Mouse (Mus musculus) left cerebral cortex, adult 9 months (tissue): Measurements from ENCODE around the gene Wwc2.
A peak's percentile ranks its signal among the peaks of the same experiment; 100 is the strongest.
"Not testable (repeated sequence)": the region's sequence is repeated elsewhere in the genome, so short reads cannot be mapped to it uniquely, and the experiment has no call there.

ENCODE experiments used
- DNase-seq, 2 experiments: peaks; one replicate each; pipeline ENCODE4 v3.0.0; 2022; ENCODE audit warnings: low spot score in 2 of 2

Gene Wwc2

DNA sequence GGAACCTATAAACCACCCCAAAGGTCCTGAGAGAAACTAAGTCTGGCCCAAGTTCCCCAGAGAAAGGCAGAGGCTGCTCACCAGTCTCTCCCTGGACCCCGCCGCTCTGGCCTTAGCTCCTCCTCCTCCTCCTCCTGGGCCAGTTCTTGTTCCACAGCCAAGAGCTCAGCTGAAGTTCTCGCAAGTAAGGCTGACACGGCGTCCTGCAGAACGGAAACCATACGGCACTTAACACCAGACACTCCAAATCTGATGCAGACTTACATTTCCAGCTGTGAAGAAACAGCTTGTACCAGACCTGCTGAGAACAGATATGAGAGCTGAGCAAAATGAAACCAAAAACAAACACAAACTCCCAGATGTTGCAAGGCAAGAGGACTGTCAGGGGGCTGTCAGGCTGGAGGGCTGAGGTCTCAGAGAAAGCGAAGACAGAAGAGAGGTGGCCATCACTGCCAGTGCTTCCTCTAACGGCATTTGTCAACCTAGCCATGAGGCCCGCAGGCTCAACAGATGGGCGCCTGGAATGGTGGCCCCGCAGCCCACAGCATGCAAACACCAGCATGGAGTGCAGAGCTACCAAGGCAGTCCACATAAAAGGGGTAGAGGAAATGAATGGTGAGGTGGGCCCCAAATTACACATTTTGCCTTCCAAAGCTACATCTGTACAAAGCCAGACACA, 138.8 kb downstream of the Wwc2 start:
- peak in 1 of 2 experiments; percentile 22 for DNase-seq

DNA sequence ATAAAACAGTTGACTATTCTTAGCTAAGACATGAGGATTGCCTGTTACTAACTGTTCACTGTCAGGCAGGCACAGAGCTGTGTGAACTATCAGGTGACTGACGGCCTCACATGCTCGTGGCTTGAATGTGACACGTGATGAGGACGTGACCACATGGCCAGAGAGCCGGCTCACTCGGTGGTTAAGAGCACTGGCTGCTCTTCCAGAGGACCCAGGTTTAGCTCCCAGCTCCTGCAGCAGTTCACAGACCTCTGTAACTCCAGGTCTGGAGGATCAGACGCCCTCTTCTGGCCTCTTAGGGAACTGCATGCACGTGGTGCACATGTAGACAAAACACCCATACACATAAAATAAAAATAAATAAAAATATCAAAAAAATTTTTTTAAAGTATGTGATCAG, 140.9 kb downstream of the Wwc2 start:
- no peak for DNase-seq

DNA sequence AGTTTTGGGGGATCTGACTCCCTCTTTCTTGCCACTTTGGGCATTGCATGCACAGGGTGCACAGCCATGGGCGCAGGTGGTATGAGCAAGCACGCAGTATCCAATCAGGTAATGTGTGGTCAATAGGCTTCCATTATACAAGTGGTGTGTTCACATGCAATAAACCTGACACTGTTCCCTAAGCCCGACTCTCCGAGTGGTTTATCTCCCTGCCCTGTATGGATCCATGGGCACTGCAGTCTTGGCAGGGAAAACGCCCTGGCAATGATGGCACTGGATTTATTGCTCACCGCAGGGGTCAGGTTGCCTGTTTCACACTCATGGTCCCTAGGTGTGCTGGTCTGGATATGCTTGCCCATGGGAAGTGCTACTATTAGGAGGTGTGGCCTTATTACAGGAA, 142.8 kb downstream of the Wwc2 start:
- no peak for DNase-seq

DNA sequence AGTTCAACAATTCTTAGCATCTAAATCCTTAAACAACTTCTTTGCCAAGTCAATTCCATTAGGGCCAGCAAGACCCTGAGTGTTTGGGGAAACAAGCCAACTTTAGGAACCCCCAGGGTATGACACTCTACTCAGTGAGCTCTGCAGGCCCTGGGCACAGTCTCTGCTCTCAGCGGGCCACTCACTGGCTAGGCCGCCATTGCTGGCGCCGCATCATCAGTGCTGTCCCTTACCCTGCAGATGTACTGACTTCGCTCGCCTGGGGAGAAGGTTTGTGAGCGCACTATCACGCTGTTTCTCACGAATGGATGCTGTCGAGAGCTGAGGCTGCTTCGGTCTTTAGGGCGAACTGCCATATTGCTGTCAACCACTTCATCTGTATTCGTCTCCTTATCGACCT, 143.6 kb downstream of the Wwc2 start:
- no peak for DNase-seq

DNA sequence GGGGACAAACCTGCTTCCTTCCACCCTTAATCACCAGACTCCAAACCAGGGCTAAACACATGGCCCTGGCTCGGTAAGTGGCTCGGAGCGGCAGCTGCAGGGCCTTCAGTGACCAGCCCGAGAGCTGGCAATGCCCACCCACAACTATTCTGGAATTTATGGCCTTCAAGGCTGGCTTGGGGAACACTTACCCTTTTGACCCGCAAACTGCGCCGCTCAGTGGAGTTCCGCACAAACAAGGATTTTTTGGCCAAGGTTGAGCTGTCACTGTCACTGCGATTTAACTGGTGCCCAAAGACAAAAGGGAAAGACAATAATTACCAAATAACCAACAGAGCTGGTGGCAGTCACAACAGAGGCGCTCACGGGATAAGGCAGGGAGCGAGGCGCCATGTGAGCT, 144.8 kb downstream of the Wwc2 start:
- DNase-seq, result no peak

DNA sequence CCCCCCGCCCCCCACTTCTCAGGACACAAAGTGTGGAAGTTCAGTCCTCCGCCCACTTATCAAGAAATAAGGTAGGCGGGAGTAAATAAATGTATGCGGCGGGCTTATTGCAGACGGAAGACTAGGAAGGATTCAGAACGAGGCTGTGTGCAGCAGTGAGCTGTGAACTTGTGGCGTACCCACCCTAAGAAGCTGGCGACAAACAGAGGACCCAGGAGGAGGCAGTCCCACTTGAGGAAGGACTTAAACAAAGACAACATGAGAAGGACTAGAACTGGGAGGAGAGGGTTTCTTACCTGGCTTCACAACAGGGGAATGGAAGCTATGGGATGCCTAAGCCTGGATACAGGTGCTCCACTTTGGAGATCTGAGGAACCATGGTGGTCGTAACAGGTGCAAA, 147.1 kb downstream of the Wwc2 start:
- no peak for DNase-seq

DNA sequence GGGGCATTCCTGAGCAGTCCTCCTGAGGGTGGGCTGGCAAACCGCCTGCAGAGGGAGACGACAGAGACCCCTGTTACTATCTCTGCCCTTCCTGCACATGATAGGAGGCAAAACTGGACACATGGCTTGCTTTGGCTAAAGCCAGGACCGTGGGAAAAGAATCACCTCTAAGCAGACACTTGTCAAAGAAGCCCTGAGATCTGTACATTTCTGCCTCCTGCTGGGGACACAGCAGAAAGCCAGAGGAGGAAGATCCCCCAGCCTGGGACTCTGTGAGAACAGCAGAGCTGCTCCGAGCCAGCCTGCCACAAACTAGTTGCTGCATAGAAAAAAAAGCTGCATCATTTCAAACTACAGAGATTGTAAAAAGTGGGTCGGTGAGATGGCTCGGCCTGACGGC, 147.7 kb downstream of the Wwc2 start:
- DNase-seq, result no peak

DNA sequence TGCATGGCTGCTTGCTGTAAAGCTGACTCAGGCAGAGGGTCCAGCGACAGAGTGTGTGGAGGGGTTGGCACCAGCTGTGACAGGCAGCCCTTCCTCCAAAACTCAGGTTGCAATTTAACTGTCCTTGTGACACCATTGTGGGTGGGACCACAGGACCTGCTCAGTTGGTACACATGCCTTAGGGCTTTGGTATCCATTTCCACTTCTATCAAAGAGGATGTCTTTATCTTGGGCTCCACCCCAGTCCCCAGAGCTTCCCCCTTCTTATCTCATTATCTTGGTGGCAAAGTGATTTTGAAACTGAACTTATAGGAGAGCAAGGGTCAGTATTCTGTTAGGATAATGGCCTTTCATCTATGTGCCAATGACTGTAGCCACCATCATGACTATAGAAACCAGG, 156.8 kb downstream of the Wwc2 start:
- no peak for DNase-seq

DNA sequence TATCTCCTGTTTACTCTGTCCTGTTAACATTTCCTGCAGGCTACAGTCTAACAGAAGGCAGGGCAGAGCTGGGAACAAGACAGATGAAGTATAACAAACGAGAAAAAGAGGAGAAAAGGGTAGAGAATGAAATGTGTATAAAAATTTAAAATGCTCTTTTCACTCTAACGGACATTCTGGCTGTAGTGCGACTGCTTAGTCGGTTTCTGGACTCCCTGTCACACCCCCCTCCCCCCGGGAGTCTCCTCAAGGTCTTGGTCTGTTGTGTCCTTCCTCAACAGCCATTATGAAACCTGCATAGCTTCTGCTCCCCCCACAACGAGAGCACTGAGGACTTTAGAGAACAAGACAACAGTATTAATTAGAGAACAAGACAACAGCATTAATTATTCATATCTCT, 158.1 kb downstream of the Wwc2 start:
- no peak for DNase-seq

DNA sequence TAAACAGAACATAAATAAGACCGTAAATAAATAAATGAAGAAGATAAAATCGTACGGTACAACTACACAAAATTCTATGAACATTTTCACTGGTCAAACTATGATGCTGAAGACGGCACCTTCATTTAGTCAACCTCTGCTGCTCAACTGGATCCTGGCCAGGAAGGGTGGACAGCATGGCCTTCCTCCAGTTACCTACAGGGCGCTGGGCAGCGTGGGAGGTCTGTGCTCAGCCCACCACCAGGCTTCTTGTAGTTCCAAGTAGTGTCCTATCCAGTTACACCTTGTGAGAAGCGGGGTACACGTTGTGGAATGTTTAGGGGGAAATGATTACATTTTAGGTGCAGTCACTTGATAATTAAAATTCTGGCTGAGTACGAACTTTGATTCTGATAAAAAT, 163.8 kb downstream of the Wwc2 start:
- DNase-seq, result no peak

DNA sequence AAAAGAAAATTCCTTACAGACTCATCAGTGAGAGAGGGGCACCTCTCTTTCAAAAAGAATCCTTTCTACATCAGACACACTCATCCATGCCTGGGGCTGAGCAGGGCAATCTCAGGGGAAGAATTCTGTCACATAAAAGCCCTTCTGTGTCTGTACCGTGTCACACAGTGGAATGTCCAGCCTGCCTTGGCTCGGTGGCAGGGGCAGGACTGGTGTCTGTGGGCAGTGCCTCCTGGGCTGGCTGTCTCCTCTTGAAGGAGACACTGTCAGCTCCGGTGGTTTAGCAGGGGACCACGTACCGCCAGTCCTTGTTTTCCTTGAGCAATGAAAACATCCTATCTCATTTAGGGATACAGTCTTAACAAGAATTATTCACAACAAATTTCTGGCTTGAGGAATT, 165.1 kb downstream of the Wwc2 start:
- no peak for DNase-seq

DNA sequence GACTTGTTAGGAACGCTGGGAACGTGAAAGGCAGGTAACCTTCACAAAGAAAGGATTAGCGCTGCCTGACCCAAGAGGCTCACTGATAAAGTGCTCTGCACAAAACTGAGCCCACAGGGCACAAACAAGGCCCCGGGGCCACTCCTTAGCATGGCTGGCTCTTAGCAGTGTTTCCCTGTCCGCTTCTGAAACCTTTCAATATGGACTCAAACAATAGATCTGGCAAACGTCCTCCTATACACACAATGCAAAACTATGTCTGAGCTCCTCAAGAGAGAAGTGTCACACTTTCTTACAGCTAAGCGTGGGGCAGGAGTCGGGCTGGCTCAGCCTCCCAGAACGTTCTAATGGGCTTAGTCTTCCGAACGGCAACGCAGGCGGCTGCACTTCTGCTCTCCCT, 166.5 kb downstream of the Wwc2 start, which contains the start of gene Cldn22:
Gene Cldn22 (plus strand): TSS at position 301 of the 400 bp plus-strand sequence.
- DNase-seq, result no peak

DNA sequence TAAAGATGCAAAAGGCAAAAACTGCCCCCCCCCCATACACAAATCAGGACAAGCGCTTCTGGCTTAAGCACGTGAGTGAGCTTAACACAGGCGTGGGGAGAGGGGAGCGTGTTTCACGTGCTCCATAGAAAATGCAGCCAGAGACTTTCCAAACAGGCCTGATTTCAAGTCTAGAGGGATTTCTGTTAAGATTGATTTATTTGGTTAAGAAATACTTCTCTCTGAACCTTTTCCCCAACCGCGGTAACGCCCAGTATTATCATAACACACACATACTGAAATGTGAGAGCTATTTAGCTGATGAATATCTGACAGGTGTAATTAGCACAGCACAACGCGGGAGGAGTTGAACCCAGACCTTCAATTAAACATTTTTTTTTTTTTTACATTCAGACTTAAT, 166.9 kb downstream of the Wwc2 start:
- no peak for DNase-seq

DNA sequence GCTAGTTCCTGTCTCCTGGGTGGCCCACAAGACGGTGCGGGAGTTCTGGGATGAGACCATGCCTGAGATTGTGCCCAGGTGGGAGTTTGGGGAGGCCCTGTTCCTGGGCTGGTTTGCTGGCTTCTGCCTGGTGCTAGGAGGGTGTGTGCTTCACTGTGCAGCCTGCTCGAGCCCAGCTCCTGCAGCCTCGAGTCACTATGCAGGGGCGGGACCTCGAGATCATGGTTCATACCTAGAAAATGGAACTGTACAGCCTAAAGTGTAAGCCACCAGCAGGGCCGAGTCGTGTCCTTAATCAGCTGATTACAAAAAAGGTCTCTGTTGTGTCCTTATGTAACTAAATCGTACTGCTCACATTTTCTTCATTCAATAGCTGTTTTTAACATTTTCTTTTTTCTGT, 168.2 kb downstream of the Wwc2 start:
- DNase-seq, result not testable (repeated sequence)

DNA sequence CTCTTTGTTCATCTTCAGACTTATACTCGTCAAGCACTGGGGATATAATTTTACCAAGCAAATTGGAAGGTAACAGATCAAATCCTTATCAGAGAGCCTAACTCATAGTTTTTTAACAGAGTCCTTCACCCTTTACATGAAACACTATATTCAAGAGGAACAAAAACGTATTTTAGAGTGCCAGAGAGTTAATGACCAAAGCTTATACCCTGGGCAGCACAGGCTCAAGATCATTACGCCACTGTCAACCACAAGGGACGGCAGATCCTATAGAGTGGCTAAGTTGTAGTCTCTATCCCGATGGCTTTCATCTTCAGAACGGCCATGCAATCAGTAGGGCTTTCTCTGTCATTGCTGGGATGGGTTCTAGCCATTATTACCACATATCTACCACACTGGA, 168.9 kb downstream of the Wwc2 start, which contains the start of gene Cldn24:
Gene Cldn24 (plus strand): TSS at position 301 of the 400 bp plus-strand sequence.
- DNase-seq, result no peak

DNA sequence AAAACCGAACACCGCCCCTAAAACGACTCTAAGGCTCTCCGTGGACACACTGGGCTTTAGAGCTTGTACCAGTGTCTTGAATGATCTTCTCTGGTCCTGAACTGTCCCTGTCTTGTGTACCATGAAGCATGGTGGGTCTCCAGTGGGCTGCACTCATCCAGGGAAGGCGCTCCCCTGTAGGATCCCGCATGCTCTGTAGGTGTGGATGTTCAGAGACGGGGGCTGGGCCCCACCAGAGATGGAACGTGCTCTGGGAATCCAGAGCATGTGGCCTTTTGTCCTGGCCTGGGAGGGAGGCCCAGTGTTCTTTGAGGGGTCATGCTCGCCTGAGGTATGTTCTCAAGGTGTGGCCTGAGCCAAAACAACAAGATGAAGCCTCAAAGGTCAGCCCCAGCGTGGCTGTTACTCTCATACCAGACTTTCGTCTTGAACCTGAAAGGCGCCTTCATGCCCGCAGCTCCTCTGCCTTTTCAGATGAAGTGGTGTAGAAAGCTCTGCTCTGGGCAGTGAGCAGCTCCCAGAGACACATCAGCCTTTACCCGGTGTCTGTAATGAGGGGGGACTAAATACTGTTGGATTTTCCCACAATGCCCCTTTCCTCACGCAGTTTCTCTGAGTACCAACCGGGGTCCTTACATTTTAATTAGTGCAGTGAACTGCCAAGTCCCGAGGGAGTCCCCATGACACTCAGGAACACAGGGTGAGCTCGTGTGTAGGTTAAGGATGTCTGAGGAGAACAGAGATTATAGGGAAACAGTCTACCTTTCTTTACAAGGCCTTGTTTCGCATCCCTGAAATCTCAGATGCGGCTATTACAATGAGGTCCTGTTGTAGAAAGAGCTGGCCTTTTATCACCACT, 169.6 kb downstream of the Wwc2 start:
- DNase-seq, result no peak

DNA sequence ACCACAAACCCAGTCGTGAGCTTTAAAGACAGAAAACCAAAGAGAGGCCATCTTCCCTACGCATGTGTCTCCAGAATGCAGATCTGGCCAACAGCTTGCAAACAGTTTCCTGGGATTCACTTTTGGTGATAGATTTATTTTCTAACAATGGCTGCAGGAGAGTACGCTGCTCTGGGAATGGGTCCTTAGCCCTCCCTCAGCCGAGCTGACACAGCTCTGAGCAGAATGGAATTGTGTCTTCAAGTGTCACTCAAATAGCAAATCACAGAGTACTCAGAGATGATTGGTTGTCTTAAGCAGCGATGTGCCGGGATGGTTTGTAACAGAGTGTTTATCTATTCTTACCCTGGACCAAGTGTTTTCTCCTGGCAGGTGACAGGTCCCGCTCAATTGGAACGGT, 171.7 kb downstream of the Wwc2 start:
- DNase-seq, result no peak

DNA sequence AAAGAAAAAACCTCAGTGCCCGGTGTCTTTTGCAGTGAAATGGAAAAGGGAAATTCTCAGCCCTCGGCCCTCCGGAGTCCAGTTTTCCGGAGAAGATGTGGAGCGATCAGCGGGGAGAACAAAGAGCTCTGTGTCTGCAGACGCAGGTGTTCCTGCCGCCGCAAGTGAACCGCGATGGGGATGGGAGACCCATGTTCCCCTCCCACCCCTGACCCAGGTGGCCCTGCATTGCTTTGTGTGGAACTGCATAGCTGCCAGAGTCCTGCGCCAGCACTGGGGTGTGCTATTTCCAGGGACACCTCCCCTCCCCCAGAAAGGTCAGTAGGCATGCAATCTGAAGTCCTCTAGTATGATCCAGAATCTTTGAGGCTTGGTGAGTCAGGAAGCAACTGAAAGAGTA, 179.5 kb downstream of the Wwc2 start:
- no peak for DNase-seq

DNA sequence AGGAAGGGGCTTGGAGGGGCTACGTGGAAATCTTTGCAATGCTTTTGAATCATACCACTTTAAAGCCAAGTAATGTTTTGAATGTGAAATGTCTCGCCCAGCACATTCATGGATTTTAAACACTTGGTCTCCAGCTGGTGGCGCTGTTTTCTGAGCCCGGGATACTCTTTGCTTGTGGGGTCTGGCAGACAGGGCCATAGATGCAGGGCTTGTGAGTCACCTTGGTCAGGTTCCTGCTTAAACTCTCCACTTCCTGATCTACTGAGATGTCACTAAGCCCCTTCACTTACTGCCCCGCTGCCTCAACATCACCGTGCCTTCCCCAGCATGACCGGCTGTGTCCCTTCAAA, 180.1 kb downstream of the Wwc2 start:
- no peak for DNase-seq

DNA sequence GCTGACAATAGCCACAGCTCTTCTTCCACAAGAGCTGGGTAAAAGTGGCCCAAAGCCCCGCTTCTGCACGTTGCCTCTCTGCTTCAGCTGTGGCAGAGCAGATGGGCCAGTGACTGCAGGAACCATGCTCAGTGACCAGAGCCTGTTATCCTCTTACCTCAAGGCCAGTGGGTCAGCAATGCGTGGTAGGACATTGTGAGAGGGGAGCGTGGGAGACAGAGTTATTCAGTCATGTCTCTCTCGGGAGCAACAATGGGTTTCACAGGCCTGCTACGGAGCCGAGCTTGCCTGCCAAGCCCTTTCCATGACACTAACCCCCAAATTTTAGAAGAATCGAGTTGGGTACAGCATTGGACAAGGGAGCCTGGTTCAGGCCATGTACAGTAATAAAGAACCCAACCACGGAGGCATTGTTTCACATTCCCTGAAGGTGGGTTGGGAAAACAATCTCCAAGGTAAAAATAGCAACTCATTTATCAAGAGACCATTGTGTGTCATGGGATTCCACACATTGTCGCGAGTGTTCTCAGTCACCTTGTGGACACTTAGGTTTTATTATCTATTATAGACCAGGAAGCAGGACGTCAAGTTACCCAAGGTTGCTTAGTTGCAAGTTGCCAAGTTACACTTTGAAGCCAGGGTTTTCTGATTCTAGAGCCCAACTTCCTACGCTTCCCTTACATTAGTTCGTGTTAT, 180.6 kb downstream of the Wwc2 start:
- DNase-seq, result no peak

DNA sequence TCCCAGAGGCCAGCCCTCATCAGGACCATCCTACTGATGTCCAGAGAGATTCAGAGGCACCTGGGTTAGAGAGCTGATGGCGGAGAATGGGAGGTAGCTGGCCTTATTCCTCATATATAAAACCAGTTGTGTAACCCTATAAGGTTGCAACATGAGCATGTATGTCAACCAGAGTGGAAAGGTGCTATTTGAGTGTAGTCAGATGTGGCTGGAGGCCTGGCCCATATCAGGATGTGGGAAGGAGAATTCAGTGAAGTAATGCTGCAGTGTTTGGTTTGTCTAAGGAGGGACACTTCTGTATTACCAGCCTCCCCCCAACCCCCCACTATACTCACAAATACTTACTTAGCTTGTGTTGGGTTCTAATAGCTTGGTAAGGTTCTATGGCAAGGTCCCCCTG, 186.5 kb downstream of the Wwc2 start:
- DNase-seq, result no peak

DNA sequence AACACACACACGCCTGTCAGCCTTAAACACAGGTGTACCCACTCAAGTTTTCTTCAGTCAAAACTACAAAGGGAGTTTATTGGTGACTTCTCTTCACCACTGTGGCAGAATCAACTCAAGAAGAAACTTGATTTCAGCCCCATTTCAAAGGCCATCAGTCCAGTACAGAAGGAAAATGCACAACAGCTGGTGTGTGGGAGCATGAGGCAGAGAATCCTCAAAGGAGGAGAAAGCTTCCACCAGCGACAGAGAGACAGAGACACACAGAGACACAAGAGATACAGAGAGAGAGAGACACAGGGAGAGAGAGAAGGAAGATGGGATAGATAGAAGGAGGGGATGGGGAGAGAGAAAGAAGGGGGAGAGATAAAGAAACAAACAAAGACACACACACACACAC, 188.4 kb downstream of the Wwc2 start:
- no peak for DNase-seq

DNA sequence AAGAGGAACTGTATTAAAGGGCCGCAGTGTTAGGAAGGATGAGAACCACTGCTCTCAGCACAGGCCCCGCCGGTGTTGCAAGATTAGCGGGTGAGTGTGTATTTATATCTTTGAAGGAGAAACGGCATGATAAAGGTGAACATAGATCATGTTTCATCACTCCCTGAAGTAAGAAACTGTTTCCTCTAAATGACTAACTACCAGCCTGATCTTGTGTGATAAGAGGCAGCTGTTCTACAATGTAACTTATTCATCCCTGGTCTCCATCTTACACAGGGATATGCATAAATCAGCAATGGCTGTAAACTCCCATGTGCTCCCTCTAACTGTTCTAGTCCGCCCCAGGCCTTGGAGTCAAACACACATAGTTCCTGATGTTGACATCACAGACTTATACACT, 191.3 kb downstream of the Wwc2 start:
- DNase-seq, result no peak
